Mouse (Mus musculus) hindbrain, embryonic 11.5 days (tissue): ENCODE measurements at regions not wholly inside any gene's neighbourhood (a gene's known extent, or its start where the extent isn't known, plus 50 kb on each side); places are given as distances from the start of the nearest gene placed in this dataset.

Experiments used
- ATAC-seq: fragments of 200-750 bp; cut with Nextera tagmentation; 2 replicates; pipeline ENCODE4 v1.8.0; 2017; ENCODE audit warnings: mild to moderate bottlenecking, moderate TSS enrichment, moderate library complexity; ENCODE audit not compliant: low FRiP score
- DNase-seq: peaks from one replicate; pipeline ENCODE4 v3.0.0-alpha.2; 2015; ENCODE audit warnings: low spot score
- H3K27ac ChIP-seq: fragments of 300-500 bp; sonication (generic); 2 replicates; pipeline ENCODE4 v1.5.1; 2014; ENCODE audit warnings: mild to moderate bottlenecking, low read depth, low read length
- H3K27me3 ChIP-seq: fragments of 300-500 bp; sonication (generic); 2 replicates; pipeline ENCODE4 v1.6.1; 2014; ENCODE audit warnings: mild to moderate bottlenecking, low read length, moderate library complexity, mixed read lengths; ENCODE audit not compliant: control insufficient read depth, insufficient read depth
- H3K36me3 ChIP-seq: fragments of 300-500 bp; sonication (generic); 2 replicates; pipeline ENCODE4 v1.6.1; 2014; ENCODE audit warnings: mild to moderate bottlenecking, low read length, moderate library complexity, mixed read lengths; ENCODE audit not compliant: control insufficient read depth, insufficient read depth
- H3K4me1 ChIP-seq: fragments of 300-500 bp; sonication (generic); replicated peaks from 2 replicates; pipeline ENCODE4 v1.6.1; 2014; ENCODE audit warnings: low read length, mixed read lengths; ENCODE audit not compliant: control insufficient read depth, insufficient read depth
- H3K4me2 ChIP-seq: fragments of 300-500 bp; sonication (generic); replicated peaks from 2 replicates; pipeline ENCODE4 v1.6.1; 2014; ENCODE audit warnings: mild to moderate bottlenecking, low read depth, low read length
- H3K4me3 ChIP-seq: fragments of 300-500 bp; sonication (generic); 2 replicates; pipeline ENCODE4 v1.5.1; 2014; ENCODE audit warnings: low read depth, low read length
- H3K9ac ChIP-seq: fragments of 300-500 bp; sonication (generic); 2 replicates; pipeline ENCODE4 v1.6.1; 2014; ENCODE audit warnings: low read depth, low read length
- H3K9me3 ChIP-seq: fragments of 300-500 bp; sonication (generic); 2 replicates; pipeline ENCODE4 v1.6.1; 2016; ENCODE audit warnings: low read length; ENCODE audit not compliant: control insufficient read depth
- WGBS: fragments of 180-500 bp; shearing (Covaris S2); extraction: QIAGEN DNeasy Blood & Tissue Kit; methylation state at CpG from one replicate; pipeline ENCODE4 v1.1.7; 2014; 5-methylcytosine and 5-hydroxymethylcytosine counted together

- no peaks in the 10 kb centered on the region for H3K36me3 ChIP-seq
- 83% methylated on average over 1 of the region's 1 CpGs for WGBS
- H3K4me2 ChIP-seq, result no peak overlapping the region
- ATAC-seq (no peak), DNase-seq (no peak)
- no peaks in the 10 kb centered on the region for H3K27me3 ChIP-seq
- no peak overlapping the region for H3K9ac ChIP-seq
- no peaks in the 10 kb centered on the region for H3K4me1 ChIP-seq
- H3K27ac ChIP-seq, result no peak overlapping the region
- no peaks in the 10 kb centered on the region for H3K9me3 ChIP-seq
- no peak overlapping the region for H3K4me3 ChIP-seq
Observed at GRCm38 (mm10) chr6:78537476-78537875, 68.8 kb upstream of the Reg3g start.

- ATAC-seq, result no peak
- 65% methylated on average over 4 of the region's 4 CpGs for WGBS
Observed at GRCm38 (mm10) chr6:78526986-78527762, 58.5 kb upstream of the Reg3g start.

More at GRCm38 (mm10) chr6:78526986-78527762, 58.5 kb upstream of the Reg3g start:
- no peak overlapping the region for H3K9ac ChIP-seq
- DNase-seq, result no peak
- H3K4me3 ChIP-seq, result no peak overlapping the region
- H3K4me1 ChIP-seq, result no peaks in the 10 kb centered on the region
- H3K27me3 ChIP-seq, result no peaks in the 10 kb centered on the region
- H3K27ac ChIP-seq, result no peak overlapping the region
- H3K4me2 ChIP-seq, result no peak overlapping the region
- no peaks in the 10 kb centered on the region for H3K36me3 ChIP-seq
- H3K9me3 ChIP-seq, result no peaks in the 10 kb centered on the region
